Mouse (Mus musculus) MEL (cell line): ENCODE measurements around the gene Zfp217. TPM values are rescaled to one million over a fixed set of nuclear protein-coding genes. Genes with fewer than 3 reads are reported as not detected.
A peak's percentile ranks its signal among the peaks of the same experiment; 100 is the strongest.

ENCODE experiments used
- DNase-seq: peaks from one replicate; pipeline ENCODE4 v3.0.0; 2011; ENCODE audit warnings: low read depth, low spot score
- H3K27ac ChIP-seq: 2 replicates; pipeline ENCODE4 v1.5.1; 2012; ENCODE audit warnings: low read depth, mild to moderate bottlenecking, control low read depth, low read length, moderate library complexity; ENCODE audit not compliant: control insufficient read depth
- H3K27me3 ChIP-seq, 2 experiments: fragments of 150-350 bp in 1 of 2; sonication (generic) in 1 of 2; 2 replicates each; pipeline ENCODE4 v1.6.1; 2012; ENCODE audit warnings: low read length in 2 of 2, mild to moderate bottlenecking in 2 of 2, improper control_type of control experiment in 1 of 2, moderate library complexity in 1 of 2; ENCODE audit not compliant: insufficient read depth in 2 of 2, control insufficient read depth in 1 of 2
- H3K36me3 ChIP-seq, 2 experiments: 2 replicates each; pipeline ENCODE4 v1.6.1; 2012 to 2014; ENCODE audit warnings: low read length in 2 of 2, improper control_type of control experiment in 1 of 2, inconsistent platforms in 1 of 2, mild to moderate bottlenecking in 1 of 2; ENCODE audit not compliant: insufficient read depth in 2 of 2, control insufficient read depth in 1 of 2
- H3K4me1 ChIP-seq, 2 experiments: fragments of 150-350 bp in 1 of 2; sonication (generic) in 1 of 2; 2 replicates each; pipeline ENCODE4 v1.6.1; 2012; ENCODE audit warnings: low read length in 2 of 2, improper control_type of control experiment in 1 of 2, mild to moderate bottlenecking in 1 of 2; ENCODE audit not compliant: insufficient read depth in 2 of 2, control insufficient read depth in 1 of 2
- H3K4me3 ChIP-seq, 2 experiments: fragments of 150-350 bp in 1 of 2; sonication (generic) in 1 of 2; 2 replicates each; pipeline ENCODE4 v1.5.1; 2012; ENCODE audit warnings: low read depth in 2 of 2, low read length in 2 of 2, mild to moderate bottlenecking in 2 of 2, moderate library complexity in 2 of 2, control low read depth in 1 of 2, improper control_type of control experiment in 1 of 2; ENCODE audit not compliant: control insufficient read depth in 1 of 2, insufficient read depth in 1 of 2
- H3K79me2 ChIP-seq: 2 replicates; pipeline ENCODE4 v1.6.1; 2012; ENCODE audit warnings: mild to moderate bottlenecking, low read length, moderate library complexity; ENCODE audit not compliant: control insufficient read depth, poor library complexity, insufficient read depth
- H3K9ac ChIP-seq: 2 replicates; pipeline ENCODE4 v1.6.1; 2012; ENCODE audit warnings: low read depth, mild to moderate bottlenecking, control low read depth, low read length, moderate library complexity; ENCODE audit not compliant: control insufficient read depth, poor library complexity, severe bottlenecking
- H3K9me3 ChIP-seq: fragments of 150-350 bp; sonication (generic); replicated peaks from 2 replicates; pipeline ENCODE4 v1.6.1; 2012; ENCODE audit warnings: mild to moderate bottlenecking, low read length, improper control_type of control experiment, moderate library complexity; ENCODE audit not compliant: insufficient read depth
- BHLHE40 ChIP-seq: IDR thresholded peaks from 2 replicates; pipeline ENCODE4 v1.6.1; 2012; ENCODE audit warnings: low read depth, mild to moderate bottlenecking, inconsistent platforms, low read length, improper control_type of control experiment, borderline replicate concordance
- CTCF ChIP-seq, 3 experiments: IDR thresholded peaks in 2 of 3; conservative IDR thresholded peaks in 1 of 3; 2 replicates each; pipeline ENCODE4 v1.5.1; 2011 to 2012; ENCODE audit warnings: low read length in 3 of 3, low read depth in 2 of 3, mild to moderate bottlenecking in 2 of 3, improper control_type of control experiment in 1 of 3, inconsistent platforms in 1 of 3, mixed read lengths in 1 of 3, moderate library complexity in 1 of 3; ENCODE audit not compliant: control insufficient read depth in 1 of 3, insufficient read depth in 1 of 3, poor library complexity in 1 of 3, severe bottlenecking in 1 of 3
- E2F4 ChIP-seq: IDR thresholded peaks from 2 replicates; pipeline ENCODE4 v1.6.1; 2011; ENCODE audit warnings: low read depth, low read length, improper control_type of control experiment, borderline replicate concordance
- EP300 ChIP-seq, 2 experiments: IDR thresholded peaks; 2 replicates each; pipeline ENCODE4 v1.6.1; 2011; ENCODE audit warnings: improper control_type of control experiment in 2 of 2, low read length in 2 of 2, low read depth in 1 of 2, mild to moderate bottlenecking in 1 of 2
- GABPA ChIP-seq: IDR thresholded peaks from 2 replicates; pipeline ENCODE4 v1.6.1; 2012; ENCODE audit warnings: low read depth, mild to moderate bottlenecking, inconsistent platforms, low read length, improper control_type of control experiment, moderate library complexity
- GATA1 ChIP-seq: IDR thresholded peaks from 2 replicates; pipeline ENCODE4 v1.6.1; 2011; ENCODE audit warnings: low read depth, low read length, improper control_type of control experiment
- HCFC1 ChIP-seq: IDR thresholded peaks from 2 replicates; pipeline ENCODE4 v1.6.1; 2012; ENCODE audit warnings: low read depth, mild to moderate bottlenecking, inconsistent platforms, low read length, improper control_type of control experiment, moderate library complexity
- JUND ChIP-seq: IDR thresholded peaks from 2 replicates; pipeline ENCODE4 v1.6.1; 2011; ENCODE audit warnings: low read depth, mild to moderate bottlenecking, improper control_type of control experiment, low read length
- KAT2A ChIP-seq: conservative IDR thresholded peaks from 2 replicates; pipeline ENCODE4 v1.6.1; 2012; ENCODE audit warnings: low read depth, low read length, improper control_type of control experiment, inconsistent platforms
- MAX ChIP-seq: IDR thresholded peaks from 2 replicates; pipeline ENCODE4 v1.6.1; 2011; ENCODE audit warnings: low read length, improper control_type of control experiment
- MAZ ChIP-seq: IDR thresholded peaks from 2 replicates; pipeline ENCODE4 v1.6.1; 2012; ENCODE audit warnings: low read depth, mild to moderate bottlenecking, inconsistent platforms, low read length, improper control_type of control experiment
- MEF2A ChIP-seq: IDR thresholded peaks from 2 replicates; pipeline ENCODE4 v1.6.1; 2014; ENCODE audit warnings: low read depth, mild to moderate bottlenecking, inconsistent platforms, low read length, improper control_type of control experiment; ENCODE audit not compliant: poor library complexity, insufficient replicate concordance, severe bottlenecking; ENCODE audit errors: extremely low read depth
- MXI1 ChIP-seq: IDR thresholded peaks from 2 replicates; pipeline ENCODE4 v1.6.1; 2011; ENCODE audit warnings: mild to moderate bottlenecking, low read depth, low read length, improper control_type of control experiment
- NELFE ChIP-seq: IDR thresholded peaks from 2 replicates; pipeline ENCODE4 v1.6.1; 2011; ENCODE audit warnings: low read depth, low read length, improper control_type of control experiment
- NRF1 ChIP-seq: IDR thresholded peaks from 2 replicates; pipeline ENCODE4 v1.6.1; 2014; ENCODE audit warnings: low read depth, mild to moderate bottlenecking, inconsistent platforms, low read length, improper control_type of control experiment, moderate library complexity; ENCODE audit not compliant: poor library complexity, insufficient read depth, severe bottlenecking
- POLR2A ChIP-seq, 2 experiments: IDR thresholded peaks; 2 replicates each; pipeline ENCODE4 v1.6.1; 2011 to 2012; ENCODE audit warnings: low read length in 2 of 2, mild to moderate bottlenecking in 2 of 2, control low read depth in 1 of 2, improper control_type of control experiment in 1 of 2, low read depth in 1 of 2, moderate library complexity in 1 of 2; ENCODE audit not compliant: control insufficient read depth in 1 of 2, insufficient read depth in 1 of 2, poor library complexity in 1 of 2
- POLR2AphosphoS5 ChIP-seq: IDR thresholded peaks from 2 replicates; pipeline ENCODE4 v1.6.1; 2012; ENCODE audit warnings: low read depth, borderline replicate concordance, mild to moderate bottlenecking, inconsistent platforms, low read length, moderate library complexity, mixed read lengths
- RCOR1 ChIP-seq: IDR thresholded peaks from 2 replicates; pipeline ENCODE4 v1.6.1; 2012; ENCODE audit warnings: low read depth, mild to moderate bottlenecking, inconsistent platforms, low read length, improper control_type of control experiment
- SIN3A ChIP-seq: IDR thresholded peaks from 2 replicates; pipeline ENCODE4 v1.6.1; 2012; ENCODE audit warnings: low read length, improper control_type of control experiment, inconsistent platforms
- TBP ChIP-seq: IDR thresholded peaks from 2 replicates; pipeline ENCODE4 v1.8.0; 2011; ENCODE audit warnings: low read depth, low read length, improper control_type of control experiment
- ZKSCAN1 ChIP-seq: IDR thresholded peaks from 2 replicates; pipeline ENCODE4 v1.6.1; 2012; ENCODE audit warnings: low read depth, mild to moderate bottlenecking, inconsistent platforms, low read length, improper control_type of control experiment, moderate library complexity
- polyA plus RNA-seq, 2 experiments: library from polyadenylated mRNA; stranded (reverse) in 1 of 2; unstranded in 1 of 2; fragments of >175 nt in 1 of 2; fragments of >200 nt in 1 of 2; gene quantifications; 2 replicates each; pipeline versions ENCODE4 v1.2.1 to v1.2.4; 2012; ENCODE audit warnings: low replicate concordance in 2 of 2, low read depth in 1 of 2; ENCODE audit not compliant: insufficient read length in 2 of 2, insufficient read depth in 1 of 2, missing spikeins in 1 of 2
- total RNA-seq: library from RNA; depleted of rRNA; stranded (reverse); fragments of 300-350 nt; gene quantifications from 2 replicates; pipeline ENCODE4 v1.2.3, GENCODE M21; 2012

Gene Zfp217
- total and polyA plus RNA-seq, 3 experiments: 21.7 to 34.9 (median 25.5) TPM

- peaks cover 26 to 33% of the 10 kb centered on the region in 2 experiments for H3K4me1 ChIP-seq
- no peak for TF ChIP-seq MEF2A
- TF ChIP-seq NRF1: peak; percentile 75
- peak in 1 of 2 experiments; percentile 18; a peak in 3 of 4 replicates for TF ChIP-seq POLR2A (IDR thresholded peaks at IDR 0.05; ENCODE audit: control insufficient read depth in 1 of 2, insufficient read depth in 1 of 2, low read depth in 1 of 2, low read length in 2 of 2, poor library complexity in 1 of 2)
- peak; percentile 16; the same call in 1 of the 2 replicates for TF ChIP-seq MAX
- peak in 1 of 3 experiments; percentile 31; a peak in 1 of 6 replicates for TF ChIP-seq CTCF (IDR thresholded peaks at IDR 0.05 in 2 of 3, conservative IDR thresholded peaks at IDR 0.05 in 1 of 3; ENCODE audit: control insufficient read depth in 1 of 3, insufficient read depth in 1 of 3, low read depth in 2 of 3, low read length in 3 of 3, poor library complexity in 1 of 3, severe bottlenecking in 1 of 3)
- peak; percentile 23; the same call in 1 of the 2 replicates for TF ChIP-seq NELFE
- peak; percentile 89 for TF ChIP-seq MAZ
- TF ChIP-seq EP300 (IDR thresholded peaks at IDR 0.05; ENCODE audit: low read depth in 1 of 2, low read length in 2 of 2): no peak
- TF ChIP-seq SIN3A: peak; percentile 38; the same call in 1 of the 2 replicates
These were observed 16.9 kb downstream of the Zfp217 start for GRCm38 (mm10) chr2:170130780-170131645.

GRCm38 (mm10) chr2:170129923-170130779 lies 17.8 kb downstream of the Zfp217 start:
- H3K27me3 ChIP-seq: no peaks in the 10 kb centered on the region
- H3K9ac ChIP-seq: peak overlapping the region; percentile 76
- TF ChIP-seq GABPA (no peak), POLR2AphosphoS5 (no peak), HCFC1 (no peak), E2F4 (no peak), ZKSCAN1 (no peak), RCOR1 (0 out of 2 replicates have a peak, but pooled peaks have one; percentile 0), TBP (no peak), KAT2A (no peak), MEF2A (no peak), GATA1 (no peak), MXI1 (peak; percentile 5; the same call in 1 of the 2 replicates), BHLHE40 (no peak), JUND (no peak), NRF1 (0 out of 2 replicates have a peak, but pooled peaks have one; percentile 11), NELFE (no peak)
- TF ChIP-seq, all 39 proteins: peak for 3
- peak overlapping the region; percentile 96 for H3K27ac ChIP-seq
- H3K4me3 ChIP-seq: peak overlapping the region; percentile 74 to 84
- peaks cover 54% of the 10 kb centered on the region for H3K79me2 ChIP-seq
- no peaks in the 10 kb centered on the region for H3K9me3 ChIP-seq
- DNase-seq: peak; percentile 45
- peaks cover 2 to 50% of the 10 kb centered on the region in 2 experiments; a peak in 2 of 4 replicates for H3K36me3 ChIP-seq
- H3K4me1 ChIP-seq: peaks cover 26 to 33% of the 10 kb centered on the region in 2 experiments

More at GRCm38 (mm10) chr2:170130780-170131645, 16.9 kb downstream of the Zfp217 start:
- peak overlapping the region; percentile 67 for H3K27ac ChIP-seq
- H3K27me3 ChIP-seq: no peaks in the 10 kb centered on the region
- peaks cover 53% of the 10 kb centered on the region for H3K79me2 ChIP-seq
- peaks cover 2 to 50% of the 10 kb centered on the region in 2 experiments; a peak in 2 of 4 replicates for H3K36me3 ChIP-seq
- no peaks in the 10 kb centered on the region for H3K9me3 ChIP-seq
- H3K4me3 ChIP-seq: peak overlapping the region; percentile 74 to 84
- H3K9ac ChIP-seq: peak overlapping the region; percentile 76
- peak; percentile 74 for DNase-seq
